Mouse (Mus musculus): ENCODE results near the gene Dbi. TPM values are rescaled to one million over a fixed set of nuclear protein-coding genes. Genes with fewer than 3 reads are reported as not detected.

Gene Dbi
- polyA plus RNA-seq, 2 experiments: 381 to 749 TPM

DNA sequence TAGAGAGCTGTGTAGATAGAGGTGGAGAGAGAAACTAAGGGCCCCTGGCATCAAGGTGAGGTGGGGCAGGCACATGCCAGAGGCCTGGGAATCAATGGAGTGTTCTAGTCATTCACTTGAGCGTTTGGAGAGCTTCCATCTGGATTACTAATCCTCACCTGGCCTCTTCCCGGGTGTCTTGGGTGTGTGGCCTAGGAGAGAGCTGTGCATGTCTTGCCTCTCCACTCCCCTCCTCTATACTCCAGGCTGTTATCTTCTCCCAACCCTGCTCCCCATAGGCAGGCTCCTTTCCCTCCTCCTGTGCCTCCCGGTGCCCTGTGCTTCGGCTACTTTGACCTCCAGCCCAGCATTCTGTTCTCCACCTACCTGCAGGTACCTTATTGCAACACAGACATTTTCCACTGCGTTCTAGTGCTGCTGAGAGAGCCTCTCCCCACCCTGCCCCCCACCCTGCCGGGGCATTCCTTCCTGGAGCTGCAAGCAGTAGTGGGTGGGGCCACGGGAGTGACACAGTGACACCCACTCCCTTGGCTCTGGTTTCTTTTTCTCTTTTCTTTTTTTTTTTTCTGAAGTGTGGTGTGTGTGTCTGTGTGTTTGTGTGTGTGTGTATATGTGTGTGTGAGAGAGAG lies 37.8 kb downstream of the Dbi start:
- Histone ChIP-seq H3K9ac (ENCODE audit: low read depth, low read length, severe bottlenecking) (no peak overlapping the region), H3K4me1 (ENCODE audit: control insufficient read depth, insufficient read depth, low read length) (peaks cover 3% of the 10 kb centered on the region; the same call in 1 of the 2 replicates), H3K4me2 (replicated peaks; ENCODE audit: low read depth, low read length, severe bottlenecking) (no peak overlapping the region), H3K36me3 (ENCODE audit: control insufficient read depth, insufficient read depth, low read length) (no peaks in the 10 kb centered on the region), H3K27me3 (ENCODE audit: control insufficient read depth, insufficient read depth, low read length) (no peaks in the 10 kb centered on the region), H3K27ac (replicated peaks; ENCODE audit: low read depth, low read length) (no peak overlapping the region), H3K4me3 (replicated peaks; ENCODE audit: low read length) (no peak overlapping the region), H3K9me3 (ENCODE audit: control insufficient read depth, low read length) (no peaks in the 10 kb centered on the region)
- ATAC-seq (ENCODE audit: low FRiP score, low read depth): no peak
- 25% methylated on average over 6 of the region's 7 CpGs for WGBS
- DNase-seq (ENCODE audit: low spot score): peak; percentile 42
- no peak for TF ChIP-seq POLR2A (IDR thresholded peaks at IDR 0.05; ENCODE audit: borderline replicate concordance, extremely low read depth, insufficient read depth, insufficient read length)

DNA sequence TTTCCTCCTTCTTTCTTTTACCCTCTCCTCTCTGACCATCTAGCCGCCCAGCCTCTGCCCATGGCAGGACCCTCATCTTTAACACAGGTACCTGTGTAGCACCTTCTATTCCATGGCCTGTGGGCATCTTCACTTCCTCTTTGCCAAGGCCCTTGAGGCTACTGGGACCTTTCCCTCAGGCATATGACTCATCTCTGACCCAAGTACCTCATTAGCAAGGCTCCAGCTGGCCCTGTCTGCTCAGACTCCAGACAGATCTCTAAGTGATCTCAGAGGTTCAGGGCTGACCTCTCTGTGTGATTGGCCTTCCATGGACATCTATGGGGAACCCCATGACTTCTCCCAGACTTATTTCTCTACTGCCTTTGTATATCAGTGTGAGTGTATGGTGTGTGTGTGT lies 40.2 kb downstream of the Dbi start:
- no peak overlapping the region for H3K4me3 ChIP-seq (replicated peaks; ENCODE audit: low read length)
- no peaks in the 10 kb centered on the region for H3K9me3 ChIP-seq (ENCODE audit: control insufficient read depth, low read length)
- H3K4me1 ChIP-seq (ENCODE audit: control insufficient read depth, insufficient read depth, low read length): peaks cover 3% of the 10 kb centered on the region; the same call in 1 of the 2 replicates
- DNase-seq (ENCODE audit: low spot score) (no peak), ATAC-seq (ENCODE audit: low FRiP score, low read depth) (no peak)
- no peak overlapping the region for H3K27ac ChIP-seq (replicated peaks; ENCODE audit: low read depth, low read length)
- no peaks in the 10 kb centered on the region for H3K36me3 ChIP-seq (ENCODE audit: control insufficient read depth, insufficient read depth, low read length)
- H3K4me2 ChIP-seq (replicated peaks; ENCODE audit: low read depth, low read length, severe bottlenecking): no peak overlapping the region
- no peak overlapping the region for H3K9ac ChIP-seq (ENCODE audit: low read depth, low read length, severe bottlenecking)
- WGBS: 100% methylated on average over 1 of the region's 1 CpGs
- no peak for TF ChIP-seq POLR2A (IDR thresholded peaks at IDR 0.05; ENCODE audit: borderline replicate concordance, extremely low read depth, insufficient read depth, insufficient read length)
- H3K27me3 ChIP-seq (ENCODE audit: control insufficient read depth, insufficient read depth, low read length): no peaks in the 10 kb centered on the region

DNA sequence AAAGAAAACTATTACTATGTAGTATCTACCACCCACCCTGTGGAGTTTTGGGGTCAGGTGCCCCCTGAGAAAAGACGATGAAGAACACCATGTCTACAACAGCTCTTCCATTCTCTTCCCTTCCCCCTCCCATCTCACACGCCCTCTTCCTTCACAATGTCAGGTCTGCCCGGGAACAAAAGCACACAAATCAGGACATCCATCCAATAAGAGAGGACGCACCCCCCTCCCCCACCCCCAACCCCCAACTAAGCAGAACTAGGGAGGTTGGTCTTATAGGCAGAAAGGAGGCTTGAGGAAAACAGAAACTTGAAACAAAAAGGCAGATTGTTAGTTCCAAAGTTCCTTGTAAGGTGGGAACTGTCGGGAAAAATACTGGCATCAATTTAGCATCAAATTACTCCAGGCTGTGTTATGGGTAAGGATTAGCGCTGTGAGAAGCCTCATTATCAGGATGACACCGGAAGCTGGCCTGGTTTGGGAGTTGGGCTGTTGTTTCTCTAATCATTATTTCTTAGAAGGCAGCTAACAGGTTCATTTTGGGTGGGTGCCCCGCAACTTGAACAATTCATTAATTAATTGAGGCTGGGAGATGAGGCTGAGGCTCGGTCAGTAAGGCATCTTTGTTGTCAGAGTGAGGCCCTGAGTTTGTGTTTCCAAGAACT lies 43.0 kb downstream of the Dbi start:
- DNase-seq (ENCODE audit: low spot score): no peak
- no peak overlapping the region for H3K4me2 ChIP-seq (replicated peaks; ENCODE audit: low read depth, low read length, severe bottlenecking)
- no peak overlapping the region for H3K4me3 ChIP-seq (replicated peaks; ENCODE audit: low read length)
- H3K36me3 ChIP-seq (ENCODE audit: control insufficient read depth, insufficient read depth, low read length): no peaks in the 10 kb centered on the region
- TF ChIP-seq POLR2A (IDR thresholded peaks at IDR 0.05; ENCODE audit: borderline replicate concordance, extremely low read depth, insufficient read depth, insufficient read length): no peak
- H3K9ac ChIP-seq (ENCODE audit: low read depth, low read length, severe bottlenecking): no peak overlapping the region
- 0 out of 2 replicates have a peak, but pooled peaks cover 8% of the 10 kb centered on the region for H3K4me1 ChIP-seq (ENCODE audit: control insufficient read depth, insufficient read depth, low read length)
- ATAC-seq (ENCODE audit: low FRiP score, low read depth): no peak
- 23% methylated on average over 9 of the region's 9 CpGs for WGBS
- H3K27ac ChIP-seq (replicated peaks; ENCODE audit: low read depth, low read length): no peak overlapping the region
- no peaks in the 10 kb centered on the region for H3K9me3 ChIP-seq (ENCODE audit: control insufficient read depth, low read length)
- peaks cover 7% of the 10 kb centered on the region for H3K27me3 ChIP-seq (ENCODE audit: control insufficient read depth, insufficient read depth, low read length)

DNA sequence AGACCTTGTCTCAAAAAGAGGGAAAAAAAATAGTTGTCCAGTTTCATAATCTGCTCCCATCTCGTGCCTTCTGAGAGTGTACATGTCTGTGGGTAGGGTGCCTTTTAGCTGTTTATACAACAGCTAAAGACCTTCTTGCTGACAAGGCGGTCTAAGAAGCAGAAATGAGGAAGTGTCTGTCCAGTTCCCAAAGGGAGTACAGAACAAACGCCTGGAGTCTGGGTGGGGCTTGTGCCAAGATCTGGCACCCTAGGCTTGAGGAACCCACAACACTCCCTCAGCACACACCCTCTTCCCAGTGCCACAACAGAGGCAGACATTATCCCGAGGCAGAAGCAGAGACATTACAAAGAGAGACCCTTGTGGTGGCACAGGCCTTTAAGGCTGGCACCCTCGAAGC lies 45.4 kb downstream of the Dbi start:
- peaks cover 12% of the 10 kb centered on the region for H3K27me3 ChIP-seq (ENCODE audit: control insufficient read depth, insufficient read depth, low read length)
- DNase-seq (ENCODE audit: low spot score) (no peak), ATAC-seq (ENCODE audit: low FRiP score, low read depth) (no peak)
- no peak overlapping the region for H3K4me3 ChIP-seq (replicated peaks; ENCODE audit: low read length)
- no peaks in the 10 kb centered on the region for H3K36me3 ChIP-seq (ENCODE audit: control insufficient read depth, insufficient read depth, low read length)
- TF ChIP-seq POLR2A (IDR thresholded peaks at IDR 0.05; ENCODE audit: borderline replicate concordance, extremely low read depth, insufficient read depth, insufficient read length): no peak
- WGBS: 80% methylated on average over 5 of the region's 5 CpGs
- H3K9ac ChIP-seq (ENCODE audit: low read depth, low read length, severe bottlenecking): no peak overlapping the region
- H3K4me2 ChIP-seq (replicated peaks; ENCODE audit: low read depth, low read length, severe bottlenecking): no peak overlapping the region
- no peak overlapping the region for H3K27ac ChIP-seq (replicated peaks; ENCODE audit: low read depth, low read length)
- no peaks in the 10 kb centered on the region for H3K9me3 ChIP-seq (ENCODE audit: control insufficient read depth, low read length)
- H3K4me1 ChIP-seq (ENCODE audit: control insufficient read depth, insufficient read depth, low read length): 0 out of 2 replicates have a peak, but pooled peaks cover 8% of the 10 kb centered on the region

DNA sequence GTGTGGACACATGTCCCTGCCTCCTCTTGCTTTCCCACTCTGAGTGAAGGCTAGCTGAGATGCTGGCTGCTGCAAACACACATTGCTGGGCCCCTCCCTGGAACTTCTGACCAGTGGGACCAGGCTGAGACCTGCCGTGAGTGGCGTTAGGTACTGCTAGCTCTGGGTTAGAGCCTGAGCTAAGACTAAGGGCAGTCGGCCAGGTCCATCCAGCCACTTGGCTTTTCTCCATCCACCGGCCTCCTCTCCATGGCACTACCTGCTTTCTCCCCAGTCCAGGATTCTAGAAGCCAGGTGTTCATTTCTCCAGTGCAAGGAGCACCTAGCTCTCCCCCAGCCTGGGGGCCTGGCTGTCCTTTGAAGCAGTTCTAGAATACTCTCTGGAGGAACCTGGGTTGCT lies 45.9 kb downstream of the Dbi start:
- H3K27ac ChIP-seq (replicated peaks; ENCODE audit: low read depth, low read length): no peak overlapping the region

More for the DNA sequence above, 45.9 kb downstream of the Dbi start:
- H3K4me2 ChIP-seq (replicated peaks; ENCODE audit: low read depth, low read length, severe bottlenecking): no peak overlapping the region
- DNase-seq (ENCODE audit: low spot score) (no peak), ATAC-seq (ENCODE audit: low FRiP score, low read depth) (no peak)
- 74% methylated on average over 4 of the region's 4 CpGs for WGBS
- H3K9ac ChIP-seq (ENCODE audit: low read depth, low read length, severe bottlenecking): no peak overlapping the region
- H3K4me1 ChIP-seq (ENCODE audit: control insufficient read depth, insufficient read depth, low read length): 0 out of 2 replicates have a peak, but pooled peaks cover 8% of the 10 kb centered on the region
- peaks cover 12% of the 10 kb centered on the region for H3K27me3 ChIP-seq (ENCODE audit: control insufficient read depth, insufficient read depth, low read length)
- H3K36me3 ChIP-seq (ENCODE audit: control insufficient read depth, insufficient read depth, low read length): no peaks in the 10 kb centered on the region
- H3K4me3 ChIP-seq (replicated peaks; ENCODE audit: low read length): no peak overlapping the region
- H3K9me3 ChIP-seq (ENCODE audit: control insufficient read depth, low read length): no peaks in the 10 kb centered on the region
- TF ChIP-seq POLR2A (IDR thresholded peaks at IDR 0.05; ENCODE audit: borderline replicate concordance, extremely low read depth, insufficient read depth, insufficient read length): no peak
